Comparison of ENCODE assay signal across 18 mouse cellular contexts in genomic region chr9:31999760-32000159, GRCm38 (mm10).
DNase-seq lines count a peak whose midpoint lies in the region; ATAC-seq lines count a peak whose summit lies in the region.
"Had no signal": no experiment of that assay in that cellular context is flagged by ENCODE, and none has a peak within 500 bp of the region (broad histone marks: within the 10 kb centered on the region; RNA-seq: fewer than 3 reads in every experiment).

No protein-coding gene starts in this region.

- peaks cover 26% of the 10 kb centered on the region for H3K4me1 ChIP-seq in heart, embryonic 11.5 days (ENCODE audit: control insufficient read depth, insufficient read depth, low read length)
- H3K4me1 ChIP-seq in midbrain, embryonic 11.5 days (ENCODE audit: control insufficient read depth, insufficient read depth, low read length) = no peaks in the 10 kb centered on the region
- peaks cover 5% of the 10 kb centered on the region; the same call in 1 of the 2 replicates for H3K4me1 ChIP-seq in midbrain, embryonic 13.5 days (replicated peaks)
- H3K4me1 ChIP-seq: neural tube, embryonic 13.5 days had no signal

- H3K4me3 ChIP-seq in heart, embryonic 11.5 days (ENCODE audit: low read depth, low read length) = no peak overlapping the region
- no peak overlapping the region for H3K4me3 ChIP-seq in midbrain, embryonic 11.5 days (ENCODE audit: low read depth, low read length)
- H3K4me3 ChIP-seq in midbrain, embryonic 13.5 days (replicated peaks) = no peak overlapping the region
- H3K4me3 ChIP-seq: forebrain, embryonic 13.5 days; heart, embryonic 15.5 days; hindbrain, embryonic 10.5 days; liver, embryonic 12.5 days; neural tube, embryonic 13.5 days had no signal

- no peak for ATAC-seq in heart, embryonic 11.5 days (replicated peaks; ENCODE audit: insufficient number of reproducible peaks, low FRiP score, low TSS enrichment)
- no peak for ATAC-seq in midbrain, embryonic 11.5 days (ENCODE audit: low FRiP score)
- ATAC-seq in midbrain, embryonic 13.5 days = no peak
- ATAC-seq: forebrain, embryonic 13.5 days; inflammation-experienced regulatory T-cells, adult 6 months; liver, embryonic 12.5 days had no signal

- H3K4me2 ChIP-seq in heart, embryonic 11.5 days = no peak overlapping the region
- H3K4me2 ChIP-seq in midbrain, embryonic 11.5 days = no peak overlapping the region
- no peak overlapping the region for H3K4me2 ChIP-seq in midbrain, embryonic 13.5 days (replicated peaks)
- H3K4me2 ChIP-seq: forebrain, embryonic 13.5 days; heart, embryonic 15.5 days; liver, embryonic 12.5 days; neural tube, embryonic 13.5 days had no signal

- 70% methylated on average over 1 of the region's 1 CpGs for WGBS in heart, embryonic 11.5 days (ENCODE audit: insufficient replicate concordance)
- WGBS in midbrain, embryonic 11.5 days = 57% methylated on average over 1 of the region's 1 CpGs
- WGBS in midbrain, embryonic 13.5 days = 78% methylated on average over 1 of the region's 1 CpGs

- H3K9ac ChIP-seq in heart, embryonic 11.5 days (ENCODE audit: low read depth, low read length) = no peak overlapping the region
- H3K9ac ChIP-seq in midbrain, embryonic 11.5 days (ENCODE audit: low read length) = no peak overlapping the region
- H3K9ac ChIP-seq in midbrain, embryonic 13.5 days (replicated peaks) = no peak overlapping the region
- H3K9ac ChIP-seq: forebrain, embryonic 13.5 days; heart, embryonic 15.5 days; liver, embryonic 12.5 days; neural tube, embryonic 13.5 days had no signal

- no peak overlapping the region for H3K27ac ChIP-seq in heart, embryonic 11.5 days (ENCODE audit: low read depth, low read length)
- H3K27ac ChIP-seq in midbrain, embryonic 11.5 days (ENCODE audit: low read depth, low read length) = no peak overlapping the region
- H3K27ac ChIP-seq in midbrain, embryonic 13.5 days = no peak overlapping the region
- H3K27ac ChIP-seq: forebrain, embryonic 13.5 days; heart, embryonic 15.5 days; hindbrain, embryonic 10.5 days; liver, embryonic 12.5 days; neural tube, embryonic 13.5 days had no signal

- no peaks in the 10 kb centered on the region for H3K27me3 ChIP-seq in heart, embryonic 11.5 days (ENCODE audit: control insufficient read depth, insufficient read depth, low read length)
- no peaks in the 10 kb centered on the region for H3K27me3 ChIP-seq in midbrain, embryonic 11.5 days (ENCODE audit: control insufficient read depth, insufficient read depth, low read length)
- H3K27me3 ChIP-seq in midbrain, embryonic 13.5 days = no peaks in the 10 kb centered on the region
- H3K27me3 ChIP-seq: forebrain, embryonic 13.5 days; heart, embryonic 15.5 days; neural tube, embryonic 13.5 days had no signal

- H3K9me3 ChIP-seq in heart, embryonic 11.5 days (replicated peaks; ENCODE audit: control insufficient read depth, low read length) = no peaks in the 10 kb centered on the region
- H3K9me3 ChIP-seq in midbrain, embryonic 11.5 days (ENCODE audit: control insufficient read depth, low read length) = no peaks in the 10 kb centered on the region
- H3K9me3 ChIP-seq in midbrain, embryonic 13.5 days = no peaks in the 10 kb centered on the region
- H3K9me3 ChIP-seq: forebrain, embryonic 13.5 days; heart, embryonic 15.5 days; hindbrain, embryonic 10.5 days; liver, embryonic 12.5 days; neural tube, embryonic 13.5 days had no signal

- no peaks in the 10 kb centered on the region for H3K36me3 ChIP-seq in heart, embryonic 11.5 days (ENCODE audit: control insufficient read depth, insufficient read depth, low read length)
- H3K36me3 ChIP-seq in midbrain, embryonic 11.5 days (ENCODE audit: control insufficient read depth, insufficient read depth, low read length) = no peaks in the 10 kb centered on the region
- no peaks in the 10 kb centered on the region for H3K36me3 ChIP-seq in midbrain, embryonic 13.5 days
- H3K36me3 ChIP-seq: heart, embryonic 15.5 days; hindbrain, embryonic 10.5 days; liver, embryonic 12.5 days; neural tube, embryonic 13.5 days had no signal

- DNase-seq in adrenal gland, adult 2 months = peak; percentile 61
- DNase-seq in adrenal gland, adult 18-20 months (ENCODE audit: low spot score in 2 of 2) = no peak
- peak; percentile 56 to 60 for DNase-seq in heart, adult 9 months (ENCODE audit: low spot score in 2 of 2)
- DNase-seq in midbrain, embryonic 11.5 days (ENCODE audit: low spot score, missing footprints) = peak; percentile 72
- DNase-seq in right cerebral cortex, adult 2 months (ENCODE audit: low spot score in 2 of 2) = no peak
- DNase-seq in cerebellum, postnatal 25 days = no peak
- DNase-seq: cerebellum, adult 9-11 months; embryo, embryonic 11 days; right cerebral cortex, postnatal 4 days; thymus, postnatal 14 days had no signal

Comparison
In these comparisons a context has a peak if more than half of its experiments do, and no peak if none do; other contexts are left out.
1. DNase-seq: peak in adrenal gland, adult 2 months (single experiment), heart, adult 9 months (2 of 2) and midbrain, embryonic 11.5 days (single experiment); none in adrenal gland, adult 18-20 months (0 of 2), right cerebral cortex, adult 2 months (0 of 2) and cerebellum, postnatal 25 days (0 of 2).